Mouse (Mus musculus) CD4-positive, CD25-positive, alpha-beta regulatory T cell, adult 4 months (primary cell): ENCODE measurements at regions not wholly inside any gene's neighbourhood (a gene's known extent, or its start where the extent isn't known, plus 50 kb on each side); places are given as distances from the start of the nearest gene placed in this dataset.

Experiments used
- ATAC-seq: one replicate; pipeline ENCODE4 v1.8.0; 2017

GRCm38 (mm10) chr13:43975281-43975680, 190.7 kb downstream of the Cd83 start:
- ATAC-seq = no peak

GRCm38 (mm10) chr13:43975801-43976200, 191.2 kb downstream of the Cd83 start:
- ATAC-seq = no peak

GRCm38 (mm10) chr13:43976676-43977075, 192.1 kb downstream of the Cd83 start:
- no peak for ATAC-seq

- no peak for ATAC-seq
Observed at GRCm38 (mm10) chr13:43987338-43987737, 202.8 kb downstream of the Cd83 start.

- ATAC-seq = no peak
Observed at GRCm38 (mm10) chr13:43988421-43988820, 203.8 kb downstream of the Cd83 start.

- no peak for ATAC-seq
Observed at GRCm38 (mm10) chr13:43990281-43991101, 205.9 kb downstream of the Cd83 start.

GRCm38 (mm10) chr13:43991774-43992173, 207.2 kb downstream of the Cd83 start:
- ATAC-seq = no peak

GRCm38 (mm10) chr13:43992968-43993367, 208.4 kb downstream of the Cd83 start:
- no peak for ATAC-seq

GRCm38 (mm10) chr13:43994361-43994760, 209.8 kb downstream of the Cd83 start:
- no peak for ATAC-seq

- ATAC-seq = no peak
Observed at GRCm38 (mm10) chr13:43995623-43996022, 211.0 kb downstream of the Cd83 start.

- no peak for ATAC-seq
Observed at GRCm38 (mm10) chr13:44001861-44002545, 217.4 kb downstream of the Cd83 start.

GRCm38 (mm10) chr13:44012868-44013267, 228.3 kb downstream of the Cd83 start:
- ATAC-seq = no peak

GRCm38 (mm10) chr13:44018489-44019303, 234.1 kb downstream of the Cd83 start:
- ATAC-seq = no peak

GRCm38 (mm10) chr13:44019304-44019583, 234.7 kb downstream of the Cd83 start:
- ATAC-seq = no peak

- no peak for ATAC-seq
Observed at GRCm38 (mm10) chr13:44020851-44021250, 236.3 kb downstream of the Cd83 start.

GRCm38 (mm10) chr13:44022106-44022505, 237.5 kb downstream of the Cd83 start:
- no peak for ATAC-seq

GRCm38 (mm10) chr13:44024612-44025011, 240.0 kb downstream of the Cd83 start:
- no peak for ATAC-seq

GRCm38 (mm10) chr13:44026321-44027255, 242.0 kb downstream of the Cd83 start:
- ATAC-seq = no peak

- ATAC-seq = no peak
Observed at GRCm38 (mm10) chr13:44028081-44028480, 243.5 kb downstream of the Cd83 start.

- ATAC-seq = no peak
Observed at GRCm38 (mm10) chr13:44030590-44030989, 246.0 kb downstream of the Cd83 start.

GRCm38 (mm10) chr13:44037774-44038294, 253.3 kb downstream of the Cd83 start:
- no peak for ATAC-seq

- no peak for ATAC-seq
Observed at GRCm38 (mm10) chr13:44038322-44038721, 253.7 kb downstream of the Cd83 start.
